Mouse (Mus musculus) liver, embryonic 15.5 days (tissue): Measurements from ENCODE around the gene Col1a1. TPM values are rescaled to one million over a fixed set of nuclear protein-coding genes. Genes with fewer than 3 reads are reported as not detected.

Experiments used
- ATAC-seq: fragments of 200-750 bp; cut with Nextera tagmentation; 2 replicates; pipeline ENCODE4 v1.8.0; 2017; ENCODE audit warnings: moderate number of reproducible peaks, mild to moderate bottlenecking, moderate library complexity; ENCODE audit not compliant: insufficient read depth
- H3K27ac ChIP-seq: fragments of 300-500 bp; sonication (generic); replicated peaks from 2 replicates; pipeline ENCODE4 v1.5.1; 2015; ENCODE audit warnings: mild to moderate bottlenecking, inconsistent platforms
- H3K27me3 ChIP-seq: fragments of 300-500 bp; sonication (generic); 2 replicates; pipeline ENCODE4 v1.6.1; 2015; ENCODE audit warnings: mild to moderate bottlenecking, inconsistent platforms
- H3K36me3 ChIP-seq: fragments of 300-500 bp; sonication (generic); replicated peaks from 2 replicates; pipeline ENCODE4 v1.6.1; 2015; ENCODE audit warnings: moderate library complexity, mild to moderate bottlenecking, inconsistent platforms
- H3K4me1 ChIP-seq: fragments of 300-500 bp; sonication (generic); replicated peaks from 2 replicates; pipeline ENCODE4 v1.6.1; 2015; ENCODE audit warnings: inconsistent platforms
- H3K4me2 ChIP-seq: fragments of 300-500 bp; sonication (generic); 2 replicates; pipeline ENCODE4 v1.6.1; 2015; ENCODE audit warnings: moderate library complexity, mild to moderate bottlenecking, inconsistent platforms
- H3K4me3 ChIP-seq: fragments of 300-500 bp; sonication (generic); replicated peaks from 2 replicates; pipeline ENCODE4 v1.5.1; 2015; ENCODE audit warnings: mild to moderate bottlenecking, inconsistent platforms
- H3K9ac ChIP-seq: fragments of 300-500 bp; sonication (generic); 2 replicates; pipeline ENCODE4 v1.6.1; 2015; ENCODE audit warnings: moderate library complexity, mild to moderate bottlenecking, inconsistent platforms
- H3K9me3 ChIP-seq: fragments of 300-500 bp; sonication (generic); replicated peaks from 2 replicates; pipeline ENCODE4 v1.6.1; 2016; ENCODE audit warnings: inconsistent platforms
- WGBS: fragments of 180-500 bp; shearing (Covaris S2); methylation state at CpG from one replicate; pipeline ENCODE4 v1.1.7; 2015; ENCODE audit warnings: mixed read lengths; ENCODE audit not compliant: insufficient replicate concordance; 5-methylcytosine and 5-hydroxymethylcytosine counted together
- polyA plus RNA-seq: library from polyadenylated mRNA; unstranded; fragments of >200 nt; fragmentation: Nextera tagmentation; extraction: Ambion mirVana; gene quantifications from 2 replicates; pipeline ENCODE4 v1.2.1, GENCODE M21; 2015

Col1a1 gene
- polyA plus RNA-seq, 1 experiment from 2014 or later = 76.5 TPM

DNA sequence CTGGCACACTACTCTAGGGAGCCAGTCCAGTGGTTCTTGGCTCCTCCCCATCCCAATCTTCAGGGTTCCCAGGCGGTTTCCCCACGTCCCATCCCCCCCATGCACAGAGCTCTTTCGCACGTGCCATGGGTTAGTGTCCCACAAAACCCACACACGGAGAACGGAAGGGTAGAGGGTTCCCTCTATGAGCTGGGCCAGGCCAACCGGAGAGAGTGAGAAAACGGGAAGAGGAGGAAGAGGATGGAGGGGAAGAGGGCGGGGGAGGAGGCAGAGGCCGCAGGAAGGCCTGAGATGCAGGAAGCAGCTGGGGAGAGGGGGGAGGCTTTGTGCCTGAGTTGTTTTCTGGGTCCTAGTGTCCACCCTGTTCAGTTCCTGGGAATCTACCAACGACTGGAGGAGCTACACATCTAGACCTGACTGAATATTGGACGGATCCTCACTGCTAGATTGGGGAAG is 53.6 kb downstream of the Col1a1 start:
- peak overlapping the region; percentile 90 for H3K27ac ChIP-seq
- WGBS = under 1% methylated on average over 12 of the region's 12 CpGs
- H3K9ac ChIP-seq = peak overlapping the region; percentile 94; the same call in 1 of the 2 replicates
- ATAC-seq = peak; percentile 32; the same call in 1 of the 2 replicates
- H3K4me2 ChIP-seq = peak overlapping the region; percentile 97
- H3K9me3 ChIP-seq = no peaks in the 10 kb centered on the region
- no peaks in the 10 kb centered on the region for H3K27me3 ChIP-seq
- H3K4me3 ChIP-seq = peak overlapping the region; percentile 89
- H3K36me3 ChIP-seq = no peaks in the 10 kb centered on the region
- H3K4me1 ChIP-seq = peaks cover 91% of the 10 kb centered on the region

DNA sequence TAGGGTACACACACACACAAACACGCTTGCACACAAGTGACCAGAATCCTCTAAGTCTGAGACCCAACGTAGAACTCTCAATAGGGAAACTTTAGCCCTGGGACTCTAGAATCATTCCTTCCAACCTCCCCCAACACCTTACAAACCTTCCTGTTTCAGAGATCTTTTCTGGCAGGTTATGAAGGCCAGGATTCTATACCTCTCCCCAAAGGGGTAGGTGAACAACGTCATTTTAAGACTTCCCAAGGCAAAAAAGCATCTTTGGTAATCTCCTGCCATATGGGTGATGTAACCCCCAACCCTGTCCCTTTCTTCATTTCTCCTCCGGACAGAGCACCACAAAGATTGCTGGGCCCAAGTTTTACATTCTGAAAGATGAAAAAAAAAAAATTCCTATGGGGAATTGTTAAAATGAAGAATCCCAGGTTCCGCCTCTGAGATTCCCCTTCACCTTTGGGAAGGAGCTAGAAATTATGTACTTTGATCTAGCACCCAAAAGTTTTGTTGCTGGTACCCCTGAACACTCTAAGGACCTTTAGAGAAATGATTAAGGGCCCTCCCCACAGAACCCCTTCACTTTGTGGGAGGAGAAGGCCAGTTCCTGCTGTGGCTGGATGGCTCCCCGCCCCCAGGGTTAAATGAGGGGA is 54.2 kb downstream of the Col1a1 start:
- Histone ChIP-seq H3K4me3 (peak overlapping the region; percentile 89), H3K9ac (peak overlapping the region; percentile 94), H3K9me3 (no peaks in the 10 kb centered on the region), H3K27me3 (no peaks in the 10 kb centered on the region), H3K36me3 (no peaks in the 10 kb centered on the region), H3K4me2 (peak overlapping the region; percentile 97), H3K27ac (peak overlapping the region; percentile 90), H3K4me1 (peaks cover 91% of the 10 kb centered on the region)
- no peak for ATAC-seq
- 26% methylated on average over 6 of the region's 6 CpGs for WGBS

DNA sequence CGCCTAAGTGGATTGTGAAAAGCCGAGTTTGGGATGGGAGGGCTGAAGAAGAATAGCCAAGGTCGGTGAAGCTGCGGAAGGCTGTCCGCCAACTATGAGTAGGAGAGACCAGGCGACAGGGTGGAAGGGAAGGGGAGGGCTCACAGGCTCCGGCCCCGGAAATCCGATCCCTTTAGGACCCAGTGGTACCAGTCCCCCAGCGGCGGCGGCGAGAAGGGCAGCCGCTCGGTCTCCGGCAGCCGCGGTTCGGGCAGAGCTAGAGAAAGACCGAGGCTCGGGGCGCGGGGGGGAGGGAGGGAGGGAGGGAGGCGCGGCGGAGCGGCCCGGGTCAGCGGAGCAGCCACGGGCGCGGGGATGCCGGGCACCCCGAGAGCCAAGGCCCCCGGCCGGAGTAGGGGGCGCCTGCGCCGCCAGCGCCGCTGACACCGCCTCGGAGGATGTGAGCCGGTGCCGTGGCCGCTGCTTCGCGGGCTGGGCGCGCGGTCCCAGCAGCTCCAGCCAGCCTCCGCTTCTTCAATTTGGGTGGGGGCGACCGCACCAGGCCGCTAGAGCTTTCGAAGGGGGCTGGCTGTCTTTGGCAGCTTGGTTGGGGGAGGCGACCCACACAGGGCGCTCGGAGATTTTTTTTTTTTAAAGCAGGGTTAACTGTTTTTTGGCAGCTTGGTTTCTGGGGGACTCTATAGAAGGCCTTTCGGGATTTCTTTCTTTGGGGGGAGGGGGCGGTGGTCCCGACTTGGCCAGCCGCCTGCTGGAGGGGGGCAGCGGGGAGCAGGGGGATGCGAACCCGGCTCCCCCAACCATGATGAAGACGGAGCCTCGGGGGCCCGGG is 54.9 kb downstream of the Col1a1 start, which contains the start of gene Ppp1r9b:
Gene Ppp1r9b (plus strand): TSS at position 287 of the 829 bp plus-strand sequence.
- ATAC-seq = peak; percentile 80
- H3K4me2 ChIP-seq = peak within 1 kb of the TSS; percentile 97
- H3K4me1 ChIP-seq = peaks cover 92% of the 10 kb centered on the region
- H3K36me3 ChIP-seq = no peaks in the 10 kb centered on the region
- peak within 1 kb of the TSS; percentile 89 for H3K4me3 ChIP-seq
- H3K9ac ChIP-seq = peak within 1 kb of the TSS; percentile 94
- WGBS = under 1% methylated on average over 56 of the region's 69 CpGs
- peak within 1 kb of the TSS; percentile 90 for H3K27ac ChIP-seq
- no peaks in the 10 kb centered on the region for H3K9me3 ChIP-seq
- H3K27me3 ChIP-seq = no peaks in the 10 kb centered on the region

DNA sequence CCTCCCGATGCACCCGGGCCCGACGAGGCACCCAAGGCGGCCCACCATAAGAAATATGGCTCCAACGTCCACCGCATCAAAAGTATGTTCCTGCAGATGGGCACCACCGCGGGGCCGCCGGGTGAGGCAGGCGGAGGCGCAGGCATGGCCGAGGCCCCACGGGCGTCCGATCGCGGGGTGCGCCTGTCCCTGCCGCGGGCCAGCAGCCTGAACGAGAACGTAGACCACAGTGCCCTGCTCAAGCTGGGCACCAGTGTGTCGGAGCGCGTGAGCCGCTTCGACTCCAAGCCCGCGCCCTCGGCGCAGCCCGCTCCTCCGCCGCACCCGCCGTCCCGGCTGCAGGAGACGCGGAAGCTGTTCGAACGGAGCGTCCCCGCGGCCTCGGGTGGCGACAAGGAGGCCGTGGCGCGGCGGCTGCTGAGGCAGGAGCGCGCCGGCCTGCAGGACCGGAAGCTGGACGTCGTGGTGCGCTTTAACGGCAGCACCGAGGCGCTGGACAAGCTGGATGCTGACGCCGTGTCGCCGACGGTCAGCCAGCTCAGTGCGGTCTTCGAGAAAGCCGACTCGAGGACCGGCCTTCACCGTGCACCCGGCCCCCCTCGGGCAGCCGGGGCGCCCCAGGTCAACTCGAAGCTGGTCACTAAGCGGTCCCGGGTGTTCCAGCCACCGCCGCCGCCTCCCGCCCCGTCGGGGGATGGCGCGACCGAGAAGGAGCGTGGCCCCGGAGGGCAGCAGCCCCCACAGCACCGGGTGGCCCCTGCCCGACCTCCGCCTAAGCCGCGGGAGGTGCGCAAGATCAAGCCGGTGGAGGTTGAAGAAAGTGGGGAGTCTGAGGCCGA is 55.8 kb downstream of the Col1a1 start:
- H3K4me3 ChIP-seq = peak overlapping the region; percentile 89
- WGBS = under 1% methylated on average over 99 of the region's 99 CpGs
- H3K4me2 ChIP-seq = peak overlapping the region; percentile 97
- H3K36me3 ChIP-seq = peaks cover 8% of the 10 kb centered on the region
- H3K27me3 ChIP-seq = no peaks in the 10 kb centered on the region
- peaks cover 95% of the 10 kb centered on the region for H3K4me1 ChIP-seq
- peak overlapping the region; percentile 90 for H3K27ac ChIP-seq
- ATAC-seq = peak; percentile 14; the same call in 1 of the 2 replicates
- peak overlapping the region; percentile 94 for H3K9ac ChIP-seq
- H3K9me3 ChIP-seq = no peaks in the 10 kb centered on the region

DNA sequence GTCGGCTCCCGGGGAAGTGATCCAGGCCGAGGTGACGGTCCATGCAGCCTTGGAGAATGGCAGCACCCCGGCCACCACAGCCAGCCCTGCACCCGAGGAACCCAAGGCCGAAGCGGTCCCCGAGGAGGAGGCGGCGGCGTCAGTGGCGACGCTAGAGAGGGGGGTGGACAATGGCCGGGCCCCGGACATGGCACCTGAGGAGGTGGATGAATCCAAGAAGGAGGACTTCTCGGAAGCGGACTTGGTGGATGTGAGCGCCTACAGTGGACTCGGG is 56.4 kb downstream of the Col1a1 start:
- peaks cover 95% of the 10 kb centered on the region for H3K4me1 ChIP-seq
- ATAC-seq = no peak
- peak overlapping the region; percentile 89 for H3K4me3 ChIP-seq
- H3K9ac ChIP-seq = peak overlapping the region; percentile 94
- H3K36me3 ChIP-seq = peaks cover 14% of the 10 kb centered on the region
- H3K27ac ChIP-seq = peak overlapping the region; percentile 90
- WGBS = 0% methylated on average over 20 of the region's 20 CpGs
- H3K9me3 ChIP-seq = no peaks in the 10 kb centered on the region
- H3K4me2 ChIP-seq = peak overlapping the region; percentile 97
- no peaks in the 10 kb centered on the region for H3K27me3 ChIP-seq

DNA sequence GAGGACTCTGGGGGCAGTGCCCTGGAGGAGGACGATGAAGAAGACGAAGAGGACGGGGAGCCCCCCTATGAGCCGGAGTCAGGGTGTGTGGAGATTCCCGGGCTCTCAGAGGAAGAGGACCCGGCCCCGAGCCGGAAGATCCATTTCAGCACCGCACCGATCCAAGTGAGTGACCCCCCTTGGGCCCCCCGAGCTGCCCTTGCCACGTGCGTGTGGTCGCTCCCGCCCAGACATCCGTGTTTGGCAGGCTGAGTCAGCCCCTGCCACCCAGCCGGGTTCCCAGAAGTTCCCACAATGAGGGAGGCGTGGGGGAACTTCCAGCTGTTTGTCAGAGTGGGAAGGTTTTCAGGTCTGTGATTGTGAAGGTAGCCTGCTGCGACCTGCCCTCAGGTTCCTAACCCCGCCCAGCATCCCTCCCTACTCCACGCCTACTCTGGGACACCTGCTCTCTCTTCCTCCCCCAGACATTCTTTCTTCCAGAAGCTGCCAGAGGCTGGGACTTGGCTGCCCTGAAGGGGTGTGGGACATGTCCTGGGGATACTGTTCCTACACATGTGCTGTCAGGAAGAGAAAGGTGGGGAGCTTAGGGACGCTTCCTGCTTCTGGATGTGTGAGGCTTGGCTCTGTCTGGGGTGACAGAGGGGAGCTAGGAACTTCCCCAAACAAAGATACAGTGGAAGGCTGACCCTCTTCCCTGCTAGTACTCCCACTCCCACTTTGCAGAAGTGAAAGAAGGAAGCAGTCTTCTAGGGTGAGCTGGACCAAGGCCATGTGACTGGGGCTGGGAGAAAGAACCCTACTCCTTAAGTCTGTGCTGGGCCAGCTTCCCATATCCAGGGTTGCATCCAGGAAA is 57.0 kb downstream of the Col1a1 start:
- peak overlapping the region; percentile 94 for H3K9ac ChIP-seq
- peak overlapping the region; percentile 89 for H3K4me3 ChIP-seq
- 3% methylated on average over 22 of the region's 22 CpGs for WGBS
- peak overlapping the region; percentile 97 for H3K4me2 ChIP-seq
- H3K27ac ChIP-seq = peak overlapping the region; percentile 90
- H3K36me3 ChIP-seq = peaks cover 17% of the 10 kb centered on the region
- H3K4me1 ChIP-seq = peaks cover 95% of the 10 kb centered on the region
- no peak for ATAC-seq
- no peaks in the 10 kb centered on the region for H3K27me3 ChIP-seq
- H3K9me3 ChIP-seq = no peaks in the 10 kb centered on the region

DNA sequence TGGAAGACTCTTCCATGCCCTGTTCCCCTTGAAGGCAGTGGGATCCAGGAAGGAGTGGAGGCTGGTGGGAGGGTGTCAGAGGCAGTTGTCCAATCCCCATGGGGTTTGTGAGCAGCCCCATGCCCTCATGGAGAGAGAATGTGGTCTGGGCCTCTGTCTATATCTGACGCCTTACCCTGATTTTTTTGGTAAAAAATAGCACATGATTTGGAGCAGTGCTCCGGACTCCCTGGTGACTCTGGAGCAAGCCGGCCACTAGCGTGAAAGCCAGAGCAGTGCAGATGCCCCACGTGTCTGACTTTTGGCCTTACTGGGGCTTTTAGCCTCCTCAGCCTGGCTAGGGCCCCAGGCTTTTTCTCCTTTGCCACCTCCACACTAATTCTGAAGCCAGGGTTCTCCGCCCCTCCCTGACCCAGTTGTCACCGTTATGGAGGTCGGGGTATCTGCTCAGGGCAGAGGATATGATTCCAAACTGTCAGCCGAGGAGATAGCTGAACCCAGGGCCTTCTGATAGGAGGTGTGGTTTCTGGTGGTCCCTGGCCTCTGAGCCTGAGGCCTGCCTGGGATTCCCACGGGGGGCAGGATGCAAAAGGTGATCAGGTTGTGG is 58.3 kb downstream of the Col1a1 start:
- WGBS = 19% methylated on average over 10 of the region's 10 CpGs
- H3K36me3 ChIP-seq = peaks cover 31% of the 10 kb centered on the region
- H3K27me3 ChIP-seq = no peaks in the 10 kb centered on the region
- no peaks in the 10 kb centered on the region for H3K9me3 ChIP-seq
- peak overlapping the region; percentile 90 for H3K27ac ChIP-seq
- H3K4me1 ChIP-seq = peaks cover 95% of the 10 kb centered on the region
- ATAC-seq = no peak
- peak overlapping the region; percentile 89 for H3K4me3 ChIP-seq
- H3K9ac ChIP-seq = peak overlapping the region; percentile 94
- peak overlapping the region; percentile 97 for H3K4me2 ChIP-seq

DNA sequence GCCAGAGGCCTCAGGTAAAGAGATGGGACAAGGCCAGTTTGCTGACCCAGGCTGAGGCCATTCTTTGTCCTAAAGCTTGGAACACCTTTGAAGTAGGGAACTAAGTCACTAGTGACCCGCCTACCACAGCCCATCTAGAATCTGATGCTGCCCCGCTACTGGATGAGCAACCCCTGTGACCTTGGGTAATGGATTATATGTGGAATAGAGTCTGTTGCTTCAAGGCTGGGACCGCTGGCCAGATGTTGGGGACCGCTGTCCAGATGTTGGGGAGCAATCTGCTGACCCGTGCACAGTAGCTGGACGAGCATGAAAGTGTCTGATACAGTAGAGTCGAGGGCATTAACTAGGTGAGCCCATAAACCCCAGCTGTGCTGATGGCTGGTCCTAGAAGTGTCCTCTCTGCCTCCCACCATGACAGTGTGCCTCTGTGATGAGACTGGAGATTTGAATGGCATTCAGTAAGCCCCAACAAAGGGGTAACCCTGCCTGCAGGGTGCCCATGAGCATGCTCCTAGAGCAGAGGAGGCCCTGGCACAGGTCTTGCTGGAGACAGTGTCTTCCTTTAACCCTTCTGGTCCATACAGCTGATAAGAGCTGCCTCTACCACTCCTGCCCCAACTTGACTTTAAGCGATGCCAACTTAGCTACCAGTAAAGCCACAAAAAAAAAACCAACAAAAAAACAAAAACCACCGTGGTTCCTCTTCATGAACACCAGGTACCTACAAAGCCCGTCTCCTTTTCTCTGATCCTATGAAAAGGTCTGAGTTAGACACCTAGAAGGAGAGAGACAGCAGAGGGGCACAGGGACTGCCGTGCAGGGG is 59.1 kb downstream of the Col1a1 start:
- Histone ChIP-seq H3K9ac (peak overlapping the region; percentile 94), H3K36me3 (peaks cover 39% of the 10 kb centered on the region), H3K27me3 (no peaks in the 10 kb centered on the region), H3K27ac (peak overlapping the region; percentile 90), H3K4me1 (peaks cover 95% of the 10 kb centered on the region), H3K4me3 (peak overlapping the region; percentile 89), H3K4me2 (peak overlapping the region; percentile 97), H3K9me3 (no peaks in the 10 kb centered on the region)
- ATAC-seq = no peak
- 45% methylated on average over 11 of the region's 11 CpGs for WGBS

DNA sequence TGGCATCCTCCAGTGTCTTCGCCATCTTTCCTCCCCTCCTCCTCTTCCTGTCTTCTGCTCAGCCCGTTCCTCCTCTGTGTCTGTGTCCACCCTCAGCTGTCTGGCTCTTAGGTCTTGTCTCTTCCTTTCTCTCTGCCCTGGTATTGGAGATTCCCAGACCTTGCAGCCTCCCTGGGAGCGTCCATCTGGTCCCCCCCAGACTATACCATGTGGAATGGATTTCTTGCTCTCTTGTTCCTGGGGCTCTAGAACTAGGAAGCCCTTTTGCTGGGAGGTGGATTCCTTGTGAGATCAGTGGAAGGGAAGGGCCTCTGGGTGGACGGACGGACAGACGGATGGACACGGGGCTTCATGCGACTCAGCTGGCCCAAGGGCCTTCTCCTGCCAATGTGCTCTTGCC is 60.1 kb downstream of the Col1a1 start:
- Histone ChIP-seq H3K9ac (peak overlapping the region; percentile 94; the same call in 1 of the 2 replicates), H3K27me3 (no peaks in the 10 kb centered on the region), H3K4me1 (peaks cover 99% of the 10 kb centered on the region), H3K36me3 (peaks cover 48% of the 10 kb centered on the region), H3K27ac (peak overlapping the region; percentile 90), H3K9me3 (no peaks in the 10 kb centered on the region), H3K4me3 (peak overlapping the region; percentile 89; the same call in 1 of the 2 replicates), H3K4me2 (peak overlapping the region; percentile 97)
- WGBS = 77% methylated on average over 8 of the region's 8 CpGs
- no peak for ATAC-seq
